Mouse (Mus musculus): Measurements from ENCODE around the gene Crlf1.
"Not testable (repeated sequence)": the region's sequence is repeated elsewhere in the genome, so short reads cannot be mapped to it uniquely, and the experiment has no call there.

Crlf1 gene

GRCm38 (mm10) chr8:70500386-70501301 is 7.7 kb downstream of the Crlf1 start:
- DNase-seq: peak in 1 of 2 experiments; percentile 46

- no peak for DNase-seq
Observed at GRCm38 (mm10) chr8:70501820-70502529, 9.0 kb downstream of the Crlf1 start.

GRCm38 (mm10) chr8:70502540-70502939 is 9.6 kb downstream of the Crlf1 start:
- no peak for DNase-seq

- DNase-seq: peak; percentile 60 to 64
Observed at GRCm38 (mm10) chr8:70503062-70503750, 10.2 kb downstream of the Crlf1 start.

- DNase-seq: no peak
Observed at GRCm38 (mm10) chr8:70504291-70504716, 11.3 kb downstream of the Crlf1 start.

GRCm38 (mm10) chr8:70504851-70505250 is 11.9 kb downstream of the Crlf1 start:
- DNase-seq: peak; percentile 66 to 76

GRCm38 (mm10) chr8:70505698-70506327 is 12.9 kb downstream of the Crlf1 start:
- peak in 1 of 2 experiments; percentile 46 for DNase-seq

- DNase-seq: peak; percentile 94 to 96
Observed at GRCm38 (mm10) chr8:70506328-70507026, 13.5 kb downstream of the Crlf1 start, which contains the start of gene Rex1bd. Rex1bd (minus strand) TSS chr8:70506752.

GRCm38 (mm10) chr8:70507027-70507393 is 14.1 kb downstream of the Crlf1 start:
- DNase-seq: no peak

- no peak for DNase-seq
Observed at GRCm38 (mm10) chr8:70509281-70509952, 16.5 kb downstream of the Crlf1 start.

- peak; percentile 97 to 98 for DNase-seq
Observed at GRCm38 (mm10) chr8:70510228-70510915, 17.4 kb downstream of the Crlf1 start, which contains the start of gene Uba52. Uba52 (minus strand) TSS chr8:70510801.

- DNase-seq: not testable (repeated sequence)
Observed at GRCm38 (mm10) chr8:70511174-70511573, 18.2 kb downstream of the Crlf1 start.

- no peak for DNase-seq
Observed at GRCm38 (mm10) chr8:70511770-70512169, 18.8 kb downstream of the Crlf1 start.

- no peak for DNase-seq
Observed at GRCm38 (mm10) chr8:70512253-70512903, 19.4 kb downstream of the Crlf1 start.

- DNase-seq: no peak
Observed at GRCm38 (mm10) chr8:70513441-70513840, 20.5 kb downstream of the Crlf1 start.

- DNase-seq: no peak
Observed at GRCm38 (mm10) chr8:70517940-70518643, 25.1 kb downstream of the Crlf1 start.

GRCm38 (mm10) chr8:70519043-70519442 is 26.1 kb downstream of the Crlf1 start:
- no peak for DNase-seq

- DNase-seq: no peak
Observed at GRCm38 (mm10) chr8:70519606-70520005, 26.6 kb downstream of the Crlf1 start.
